In genomic region chr11:69947337-69948065, GRCm38 (mm10) we compare ENCODE assay signal across 8 mouse cellular contexts. TPM values are rescaled to one million over a fixed set of nuclear protein-coding genes. Genes with fewer than 3 reads are reported as not detected.
DNase-seq lines count a peak whose midpoint lies in the region; ATAC-seq and TF ChIP-seq lines count a peak whose summit lies in the region.

No protein-coding gene starts in this region.

- H3K4me2 ChIP-seq in forebrain, postnatal 0 days (ENCODE audit: low read depth) = peak overlapping the region; percentile 51
- peak overlapping the region; percentile 57 for H3K4me2 ChIP-seq in hindbrain, embryonic 12.5 days (replicated peaks)
- H3K4me2 ChIP-seq in limb, embryonic 15.5 days = peak overlapping the region; percentile 70
- H3K4me2 ChIP-seq in neural tube, embryonic 15.5 days = peak overlapping the region; percentile 63

- H3K27me3 ChIP-seq in ES-Bruce4 (ENCODE audit: control insufficient read depth, insufficient read depth, low read length, poor library complexity, severe bottlenecking) = no peaks in the 10 kb centered on the region
- no peaks in the 10 kb centered on the region; the same call in 1 of the 2 replicates for H3K27me3 ChIP-seq in forebrain, postnatal 0 days (ENCODE audit: insufficient read depth, low read length)
- peaks cover 5% of the 10 kb centered on the region; the same call in 1 of the 2 replicates for H3K27me3 ChIP-seq in hindbrain, embryonic 12.5 days
- no peaks in the 10 kb centered on the region for H3K27me3 ChIP-seq in limb, embryonic 15.5 days
- peaks cover 23% of the 10 kb centered on the region for H3K27me3 ChIP-seq in neural tube, embryonic 15.5 days (replicated peaks)

- H3K9ac ChIP-seq in ES-Bruce4 (ENCODE audit: low read depth, poor library complexity, severe bottlenecking) = peak overlapping the region; percentile 48
- H3K9ac ChIP-seq in forebrain, postnatal 0 days = peak overlapping the region; percentile 43
- peak overlapping the region; percentile 46 for H3K9ac ChIP-seq in hindbrain, embryonic 12.5 days
- H3K9ac ChIP-seq in limb, embryonic 15.5 days = peak overlapping the region; percentile 29; the same call in 1 of the 2 replicates
- H3K9ac ChIP-seq in neural tube, embryonic 15.5 days (replicated peaks) = peak overlapping the region; percentile 42; the same call in 1 of the 2 replicates

- no peak for TF ChIP-seq CTCF in ES-Bruce4 (IDR thresholded peaks at IDR 0.05; ENCODE audit: low read depth, low read length)
- no peak for TF ChIP-seq CTCF in forebrain, postnatal 0 days (IDR thresholded peaks at IDR 0.05; ENCODE audit: low read depth)

- H3K4me1 ChIP-seq in ES-Bruce4 (ENCODE audit: control insufficient read depth, insufficient read depth, low read length) = peaks cover 3% of the 10 kb centered on the region
- H3K4me1 ChIP-seq in forebrain, postnatal 0 days (ENCODE audit: insufficient read depth) = no peaks in the 10 kb centered on the region
- H3K4me1 ChIP-seq in hindbrain, embryonic 12.5 days = peaks cover 13% of the 10 kb centered on the region
- peaks cover 27% of the 10 kb centered on the region for H3K4me1 ChIP-seq in limb, embryonic 15.5 days
- peaks cover 21% of the 10 kb centered on the region for H3K4me1 ChIP-seq in neural tube, embryonic 15.5 days

- no peaks in the 10 kb centered on the region for H3K36me3 ChIP-seq in ES-Bruce4 (ENCODE audit: control insufficient read depth, insufficient read depth, low read length, poor library complexity, severe bottlenecking)
- H3K36me3 ChIP-seq in forebrain, postnatal 0 days (ENCODE audit: insufficient read depth) = no peaks in the 10 kb centered on the region
- H3K36me3 ChIP-seq in hindbrain, embryonic 12.5 days = no peaks in the 10 kb centered on the region
- peaks cover 28% of the 10 kb centered on the region for H3K36me3 ChIP-seq in limb, embryonic 15.5 days
- H3K36me3 ChIP-seq in neural tube, embryonic 15.5 days = no peaks in the 10 kb centered on the region

- DNase-seq in adrenal gland, postnatal 14 days = peak; percentile 86
- no peak for DNase-seq in forebrain, postnatal 0 days
- DNase-seq in thymus, postnatal 36 days = no peak

- ATAC-seq in forebrain, postnatal 0 days = peak; percentile 26
- peak; percentile 38 for ATAC-seq in hindbrain, embryonic 12.5 days (ENCODE audit: low FRiP score)
- ATAC-seq in limb, embryonic 15.5 days (ENCODE audit: insufficient number of reproducible peaks, low FRiP score, low TSS enrichment, low read depth) = peak; percentile 43; the same call in 1 of the 2 replicates
- ATAC-seq in neural tube, embryonic 15.5 days (ENCODE audit: low FRiP score) = peak; percentile 48
- no peak for ATAC-seq in CD4-positive, CD25-positive, alpha-beta regulatory T cell, adult 4 months

- WGBS in forebrain, postnatal 0 days = 3% methylated on average over 29 of the region's 29 CpGs
- 4% methylated on average over 29 of the region's 29 CpGs for WGBS in hindbrain, embryonic 12.5 days
- 3% methylated on average over 28 of the region's 29 CpGs for WGBS in limb, embryonic 15.5 days
- WGBS in neural tube, embryonic 15.5 days = 2% methylated on average over 28 of the region's 29 CpGs

- TF ChIP-seq POLR2A in ES-Bruce4 (IDR thresholded peaks at IDR 0.05; ENCODE audit: insufficient read depth, low read length) = no peak

- H3K9me3 ChIP-seq in ES-Bruce4 (replicated peaks; ENCODE audit: control insufficient read depth, insufficient read depth, low read length, poor library complexity, severe bottlenecking) = no peaks in the 10 kb centered on the region
- H3K9me3 ChIP-seq in forebrain, postnatal 0 days (ENCODE audit: low read length) = no peaks in the 10 kb centered on the region
- no peaks in the 10 kb centered on the region for H3K9me3 ChIP-seq in hindbrain, embryonic 12.5 days (replicated peaks)
- H3K9me3 ChIP-seq in limb, embryonic 15.5 days = no peaks in the 10 kb centered on the region
- H3K9me3 ChIP-seq in neural tube, embryonic 15.5 days (replicated peaks) = no peaks in the 10 kb centered on the region

- H3K27ac ChIP-seq in ES-Bruce4 (ENCODE audit: insufficient read depth, low read length) = no peak overlapping the region
- no peak overlapping the region for H3K27ac ChIP-seq in forebrain, postnatal 0 days (ENCODE audit: low read depth, low read length)
- H3K27ac ChIP-seq in hindbrain, embryonic 12.5 days = peak overlapping the region; percentile 72
- H3K27ac ChIP-seq in limb, embryonic 15.5 days = peak overlapping the region; percentile 86
- peak overlapping the region; percentile 71 for H3K27ac ChIP-seq in neural tube, embryonic 15.5 days (replicated peaks)

- TF ChIP-seq EP300 in ES-Bruce4 (IDR thresholded peaks at IDR 0.05; ENCODE audit: insufficient read depth, low read depth, low read length) = no peak

- H3K4me3 ChIP-seq in ES-Bruce4 (ENCODE audit: low read depth, low read length) = peak overlapping the region; percentile 52
- H3K4me3 ChIP-seq in forebrain, postnatal 0 days (ENCODE audit: low read depth, low read length) = peak overlapping the region; percentile 39
- peak overlapping the region; percentile 43 for H3K4me3 ChIP-seq in hindbrain, embryonic 12.5 days
- peak overlapping the region; percentile 56 for H3K4me3 ChIP-seq in limb, embryonic 15.5 days
- H3K4me3 ChIP-seq in neural tube, embryonic 15.5 days (replicated peaks) = peak overlapping the region; percentile 47

RNA-seq across cellular contexts. Expression of gene Slc2a4, which starts 0.5 kb away (rescaled TPM):
- polyA plus RNA-seq in ES-Bruce4 (2011; ENCODE audit: insufficient read depth, insufficient read length, low read depth, missing spikeins) = 2.7 and 3.2 TPM in 2 replicates
- total RNA-seq in adrenal gland, postnatal 14 days (2021) = 65.2 and 78.7 TPM in 2 replicates
- 4.1 and 7.8 TPM in 2 replicates for total RNA-seq in forebrain, postnatal 0 days (2014; rRNA removed)
- polyA plus RNA-seq in forebrain, postnatal 0 days (2015; fragmentation: Nextera tagmentation; extraction: Ambion mirVana) = 3.5 and 3.9 TPM in 2 replicates
- polyA plus RNA-seq in hindbrain, embryonic 12.5 days (2016; fragmentation: Nextera tagmentation; extraction: Ambion mirVana) = 9.6 and 12.9 TPM in 2 replicates
- polyA plus RNA-seq in limb, embryonic 15.5 days (2015; fragmentation: Nextera tagmentation; extraction: Ambion mirVana) = 23.0 and 23.5 TPM in 2 replicates
- 4.4 and 8.5 TPM in 2 replicates for polyA plus RNA-seq in neural tube, embryonic 15.5 days (2015; fragmentation: Nextera tagmentation; extraction: Ambion mirVana)
- not detected for polyA plus RNA-seq in CD4-positive, CD25-positive, alpha-beta regulatory T cell, adult 4 months (2017; shearing (Covaris generic))

RNA-seq across cellular contexts. Expression of gene Ybx2, which starts 11.9 kb away (rescaled TPM):
- 55.2 and 57.2 TPM in 2 replicates for polyA plus RNA-seq in ES-Bruce4 (2011; ENCODE audit: insufficient read depth, insufficient read length, low read depth, missing spikeins)
- total RNA-seq in adrenal gland, postnatal 14 days (2021) = 27.3 and 39.6 TPM in 2 replicates
- 7.8 and 22.8 TPM in 2 replicates for total RNA-seq in forebrain, postnatal 0 days (2014; rRNA removed)
- polyA plus RNA-seq in forebrain, postnatal 0 days (2015; fragmentation: Nextera tagmentation; extraction: Ambion mirVana) = 1.5 and 2.5 TPM in 2 replicates
- polyA plus RNA-seq in hindbrain, embryonic 12.5 days (2016; fragmentation: Nextera tagmentation; extraction: Ambion mirVana) = 5.5 and 9.0 TPM in 2 replicates
- 3.6 and 4.6 TPM in 2 replicates for polyA plus RNA-seq in limb, embryonic 15.5 days (2015; fragmentation: Nextera tagmentation; extraction: Ambion mirVana)
- polyA plus RNA-seq in neural tube, embryonic 15.5 days (2015; fragmentation: Nextera tagmentation; extraction: Ambion mirVana) = 5.0 and 6.3 TPM in 2 replicates
- polyA plus RNA-seq in CD4-positive, CD25-positive, alpha-beta regulatory T cell, adult 4 months (2017; shearing (Covaris generic)) = not detected

RNA-seq across cellular contexts. Expression of gene Cldn7, which starts 17.1 kb away (rescaled TPM):
- polyA plus RNA-seq in ES-Bruce4 (2011; ENCODE audit: insufficient read depth, insufficient read length, low read depth, missing spikeins) = 106 and 144 TPM in 2 replicates
- 1.1 TPM in 1 of 2 replicates, not detected in the other for total RNA-seq in adrenal gland, postnatal 14 days (2021)
- total RNA-seq in forebrain, postnatal 0 days (2014; rRNA removed) = not detected in 2 replicates
- 0.34 and 0.42 TPM in 2 replicates for polyA plus RNA-seq in forebrain, postnatal 0 days (2015; fragmentation: Nextera tagmentation; extraction: Ambion mirVana)
- polyA plus RNA-seq in hindbrain, embryonic 12.5 days (2016; fragmentation: Nextera tagmentation; extraction: Ambion mirVana) = 9.5 and 21.8 TPM in 2 replicates
- polyA plus RNA-seq in limb, embryonic 15.5 days (2015; fragmentation: Nextera tagmentation; extraction: Ambion mirVana) = 8.1 and 13.1 TPM in 2 replicates
- 0.33 and 64.8 TPM in 2 replicates for polyA plus RNA-seq in neural tube, embryonic 15.5 days (2015; fragmentation: Nextera tagmentation; extraction: Ambion mirVana)
- not detected for polyA plus RNA-seq in CD4-positive, CD25-positive, alpha-beta regulatory T cell, adult 4 months (2017; shearing (Covaris generic))

RNA-seq across cellular contexts. Expression of gene Eif5a, which starts 25.7 kb away (rescaled TPM):
- polyA plus RNA-seq in ES-Bruce4 (2011; ENCODE audit: insufficient read depth, insufficient read length, low read depth, missing spikeins) = 1,015 and 1,063 TPM in 2 replicates
- total RNA-seq in adrenal gland, postnatal 14 days (2021) = 616 and 636 TPM in 2 replicates
- 489 and 520 TPM in 2 replicates for total RNA-seq in forebrain, postnatal 0 days (2014; rRNA removed)
- polyA plus RNA-seq in forebrain, postnatal 0 days (2015; fragmentation: Nextera tagmentation; extraction: Ambion mirVana) = 1,306 and 1,372 TPM in 2 replicates
- polyA plus RNA-seq in hindbrain, embryonic 12.5 days (2016; fragmentation: Nextera tagmentation; extraction: Ambion mirVana) = 1,354 and 1,360 TPM in 2 replicates
- 1,601 and 1,681 TPM in 2 replicates for polyA plus RNA-seq in limb, embryonic 15.5 days (2015; fragmentation: Nextera tagmentation; extraction: Ambion mirVana)
- 1,034 and 1,270 TPM in 2 replicates for polyA plus RNA-seq in neural tube, embryonic 15.5 days (2015; fragmentation: Nextera tagmentation; extraction: Ambion mirVana)
- 1,000 to 10,000 TPM; 1,067 to 1,377 TPM for polyA plus RNA-seq in CD4-positive, CD25-positive, alpha-beta regulatory T cell, adult 4 months (2017; shearing (Covaris generic))

RNA-seq across cellular contexts. Expression of gene Ctdnep1, which starts 33.5 kb away (rescaled TPM):
- polyA plus RNA-seq in ES-Bruce4 (2011; ENCODE audit: insufficient read depth, insufficient read length, low read depth, missing spikeins) = 61.9 and 63.4 TPM in 2 replicates
- total RNA-seq in adrenal gland, postnatal 14 days (2021) = 128 and 129 TPM in 2 replicates
- total RNA-seq in forebrain, postnatal 0 days (2014; rRNA removed) = 29.7 and 41.4 TPM in 2 replicates
- 21.2 and 23.2 TPM in 2 replicates for polyA plus RNA-seq in forebrain, postnatal 0 days (2015; fragmentation: Nextera tagmentation; extraction: Ambion mirVana)
- polyA plus RNA-seq in hindbrain, embryonic 12.5 days (2016; fragmentation: Nextera tagmentation; extraction: Ambion mirVana) = 22.4 and 26.1 TPM in 2 replicates
- polyA plus RNA-seq in limb, embryonic 15.5 days (2015; fragmentation: Nextera tagmentation; extraction: Ambion mirVana) = 24.6 and 32.0 TPM in 2 replicates
- 23.6 and 27.2 TPM in 2 replicates for polyA plus RNA-seq in neural tube, embryonic 15.5 days (2015; fragmentation: Nextera tagmentation; extraction: Ambion mirVana)
- 10 to 100 TPM; 21.1 to 25.4 TPM for polyA plus RNA-seq in CD4-positive, CD25-positive, alpha-beta regulatory T cell, adult 4 months (2017; shearing (Covaris generic))

Comparison
In these comparisons a context has a peak if more than half of its experiments do, and no peak if none do; other contexts are left out.
1. H3K27ac ChIP-seq: peak in hindbrain, embryonic 12.5 days (single experiment), limb, embryonic 15.5 days (single experiment) and neural tube, embryonic 15.5 days (single experiment); none in ES-Bruce4 (single experiment) and forebrain, postnatal 0 days (single experiment).
2. Peak in every context shown above with its lines, with median percentiles within 50 percentile points of each other: H3K4me3 ChIP-seq, H3K9ac ChIP-seq and H3K4me2 ChIP-seq.